Mouse (Mus musculus) heart, postnatal 14 days (tissue): ENCODE results near the gene Kirrel3. TPM values are rescaled to one million over a fixed set of nuclear protein-coding genes. Genes with fewer than 3 reads are reported as not detected.

Experiments used
- DNase-seq, 2 experiments: peaks; one replicate each; pipeline ENCODE4 v3.0.0; 2021 to 2022
- intact Hi-C: fragments of 180-260 bp; cut with DNase I; formaldehyde crosslinking; loops from one replicate; pipeline ENCODE4 v1.15.1; 2025
- total RNA-seq, 2 experiments: library from RNA; stranded (reverse); gene quantifications; 2 replicates each; pipeline ENCODE4 v1.2.3; 2021

Kirrel3 gene
- total RNA-seq, 2 experiments from 2014 or later = 0.95 to 1.0 TPM

DNA sequence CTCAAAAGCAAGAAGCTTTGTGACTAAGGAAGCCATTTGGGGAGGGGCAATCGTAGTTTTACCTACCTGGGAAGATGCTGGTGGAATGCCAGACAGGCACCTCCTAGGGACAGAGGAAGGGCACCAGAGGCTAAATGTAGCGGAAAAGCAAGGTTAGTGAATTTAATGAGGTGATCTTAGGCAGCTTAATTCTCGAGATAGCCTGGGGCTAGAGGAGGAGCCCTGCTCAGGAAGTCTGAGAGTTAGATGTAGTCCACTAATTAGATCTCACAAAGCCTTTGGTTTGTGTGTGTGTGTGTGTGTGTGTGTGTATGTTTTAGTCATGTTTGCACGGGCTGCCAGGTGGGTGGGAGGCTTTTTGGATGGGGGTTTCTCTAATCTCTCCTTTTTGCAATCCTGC lies 375.2 kb downstream of the Kirrel3 start:
- intact Hi-C loops = loop anchor here (2.0 kb wide), 1 partner anchor 362 kb away; no protein-coding TSS in a partner anchor
- DNase-seq = no peak

DNA sequence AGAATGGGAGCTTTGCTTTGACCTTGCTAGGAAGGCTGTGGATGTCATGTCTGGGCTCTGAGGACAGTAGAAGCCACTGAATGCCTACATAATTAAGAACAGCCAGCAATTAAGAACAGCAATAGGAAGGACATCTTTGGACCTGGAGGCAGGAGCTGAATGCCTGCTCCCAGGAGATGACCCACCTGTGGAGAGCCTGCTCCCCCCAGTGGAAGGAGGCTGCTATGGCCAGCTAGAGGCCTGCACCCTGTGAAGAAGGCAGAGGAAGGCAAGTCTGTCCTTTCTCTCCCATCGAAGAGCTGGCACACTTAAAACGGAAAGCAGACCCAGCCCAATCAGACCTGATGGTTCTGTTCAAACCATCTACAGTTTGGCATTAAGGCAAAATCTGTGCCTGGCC lies 376.1 kb downstream of the Kirrel3 start:
- intact Hi-C loops = loop anchor here (2.0 kb wide), 1 partner anchor 363 kb away; no protein-coding TSS in a partner anchor

GRCm38 (mm10) chr9:34865606-34866005 lies 379.9 kb downstream of the Kirrel3 start:
- intact Hi-C loops = no loop called here
- DNase-seq = no peak

More for the DNA sequence above, 376.1 kb downstream of the Kirrel3 start:
- peak; percentile 11 to 50 for DNase-seq

DNA sequence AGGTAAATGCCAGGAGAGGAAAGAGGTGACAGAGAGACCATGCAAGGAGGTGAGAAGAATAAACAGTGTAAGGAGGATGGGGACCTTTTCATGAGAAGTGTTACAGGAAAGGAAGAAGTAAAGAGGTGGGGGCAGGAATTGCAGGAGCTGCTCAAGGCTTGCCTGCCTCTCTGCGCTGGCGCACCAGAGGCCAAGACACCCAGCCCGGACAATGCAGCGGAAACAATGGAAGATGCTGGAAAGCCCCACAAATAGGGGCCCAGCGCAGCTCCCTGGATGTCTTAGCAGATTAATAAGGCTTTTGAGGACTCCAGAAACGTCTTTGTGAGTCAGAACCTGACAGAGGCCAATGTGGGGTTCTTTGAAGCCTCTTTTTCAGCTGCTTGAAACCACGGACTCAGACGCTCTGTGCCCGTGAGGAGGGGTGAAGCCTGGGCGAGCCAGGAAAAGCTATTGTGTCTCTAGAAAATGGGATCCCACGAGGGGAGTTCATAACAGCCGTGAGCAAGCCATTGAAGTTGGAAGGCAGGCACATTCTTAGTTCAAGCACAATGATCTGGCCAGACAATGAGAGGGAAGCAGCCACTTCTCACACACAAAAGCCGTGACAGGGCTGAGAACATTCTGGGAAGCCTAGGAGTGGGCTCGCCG lies 385.7 kb downstream of the Kirrel3 start:
- intact Hi-C loops = no loop called here
- no peak for DNase-seq

GRCm38 (mm10) chr9:34875238-34875637 lies 389.5 kb downstream of the Kirrel3 start:
- DNase-seq = no peak
- intact Hi-C loops = no loop called here

GRCm38 (mm10) chr9:34877186-34877585 lies 391.5 kb downstream of the Kirrel3 start:
- no peak for DNase-seq
- intact Hi-C loops = no loop called here

GRCm38 (mm10) chr9:34877799-34878198 lies 392.1 kb downstream of the Kirrel3 start:
- no peak for DNase-seq
- intact Hi-C loops = no loop called here

DNA sequence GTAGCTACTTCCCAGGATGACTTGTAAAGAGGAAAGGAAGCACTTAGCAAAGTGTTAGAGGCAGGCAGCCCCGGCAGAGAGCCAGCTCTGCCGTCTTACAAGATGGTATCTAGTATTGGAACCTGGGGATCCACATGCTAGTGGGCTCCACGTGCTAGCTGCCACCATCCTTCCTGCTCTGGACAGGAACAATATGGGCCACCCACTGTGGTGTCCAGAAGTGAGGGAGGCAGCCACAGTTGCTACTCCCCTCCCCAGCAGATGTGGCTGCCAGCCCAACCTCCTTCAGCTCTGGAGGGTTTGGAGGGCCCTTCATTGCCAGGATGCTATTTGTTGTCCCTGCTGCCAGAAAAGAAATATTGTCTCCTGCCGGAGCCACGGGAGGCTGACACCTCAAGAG lies 396.1 kb downstream of the Kirrel3 start:
- intact Hi-C loops = no loop called here
- DNase-seq = no peak

DNA sequence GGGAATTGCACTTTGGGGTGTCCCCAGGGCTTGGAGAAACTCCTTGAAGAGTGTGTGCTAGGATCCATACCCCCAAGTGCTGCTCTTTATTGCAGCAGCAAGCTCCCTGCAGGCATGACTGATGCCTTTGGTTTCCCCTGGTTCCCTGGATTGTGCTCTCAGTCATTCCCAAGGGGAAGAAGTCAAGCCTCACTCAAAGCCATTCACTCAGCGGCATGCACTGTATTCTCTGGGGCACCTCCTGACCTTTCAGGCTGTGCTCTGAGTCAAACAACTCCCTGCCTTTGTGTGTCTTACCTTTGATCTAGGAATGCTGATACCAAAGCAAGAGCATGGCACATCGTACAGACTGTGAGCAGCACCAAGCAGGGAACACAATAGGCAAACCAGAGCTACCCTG lies 396.5 kb downstream of the Kirrel3 start:
- intact Hi-C loops = no loop called here
- no peak for DNase-seq

DNA sequence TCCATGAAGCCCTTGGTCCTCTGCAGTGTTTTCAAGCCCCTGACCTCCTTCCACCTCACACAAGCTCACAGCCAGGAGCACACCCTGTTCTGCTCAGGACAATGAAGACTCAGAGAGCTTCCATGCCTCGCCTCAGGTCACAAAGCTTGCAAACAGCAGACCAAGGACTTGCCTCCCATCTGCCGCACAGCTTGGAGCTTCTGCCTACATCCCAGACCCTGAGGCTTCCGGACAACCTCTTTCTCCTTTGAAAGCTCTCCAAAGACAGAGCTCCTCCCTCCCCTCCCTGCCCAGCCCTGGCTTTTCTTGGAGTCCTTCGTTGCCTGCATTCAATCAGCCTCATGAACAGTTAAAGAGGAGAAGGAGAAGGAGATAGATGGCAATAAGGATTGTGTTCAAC lies 397.4 kb downstream of the Kirrel3 start:
- intact Hi-C loops = no loop called here
- DNase-seq = no peak

GRCm38 (mm10) chr9:34884325-34884724 lies 398.6 kb downstream of the Kirrel3 start:
- DNase-seq = no peak
- intact Hi-C loops = no loop called here

- DNase-seq = no peak
- intact Hi-C loops = no loop called here
These were observed 399.2 kb downstream of the Kirrel3 start for GRCm38 (mm10) chr9:34884942-34885341.

DNA sequence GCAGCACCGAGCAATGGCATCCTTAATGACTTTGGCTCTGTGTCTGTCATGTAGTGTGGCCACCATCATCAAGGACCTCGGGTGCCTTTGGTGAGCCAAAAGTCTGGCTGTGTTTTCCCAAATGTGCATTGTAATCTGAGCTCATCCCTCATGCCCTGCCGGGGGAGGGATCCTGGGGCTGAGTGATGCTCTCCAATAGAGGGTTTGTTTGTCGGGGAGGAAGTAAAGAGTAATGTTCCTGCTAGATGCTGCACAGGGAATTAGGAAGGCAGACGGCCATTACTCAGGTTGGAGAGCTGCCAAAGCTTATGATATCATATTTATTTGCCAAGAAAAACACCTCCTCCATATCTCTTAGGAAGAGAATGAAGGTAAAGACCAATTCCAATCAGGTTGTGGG lies 401.1 kb downstream of the Kirrel3 start:
- DNase-seq = no peak
- intact Hi-C loops = no loop called here

DNA sequence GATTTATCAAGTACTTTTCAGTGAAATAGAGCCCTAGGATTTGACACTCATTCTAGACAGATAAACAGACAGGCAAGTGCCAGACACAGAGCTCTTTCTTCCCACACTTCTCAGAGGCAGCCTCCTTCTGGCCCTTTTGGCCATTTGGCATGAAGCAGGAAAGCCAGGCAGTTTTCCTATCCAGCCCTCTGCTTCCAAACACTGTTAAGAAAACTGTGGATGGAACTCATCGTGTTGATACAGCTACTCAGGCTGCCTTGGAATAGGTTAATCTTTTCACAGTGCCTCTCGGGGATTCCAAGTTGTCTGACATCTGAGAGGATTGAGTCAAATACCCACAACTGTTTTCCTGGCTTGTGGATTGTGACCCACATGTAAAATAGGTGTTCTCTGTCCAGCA lies 401.5 kb downstream of the Kirrel3 start:
- intact Hi-C loops = no loop called here
- DNase-seq = no peak

GRCm38 (mm10) chr9:34888298-34888697 lies 402.6 kb downstream of the Kirrel3 start:
- DNase-seq = no peak
- intact Hi-C loops = no loop called here

- intact Hi-C loops = no loop called here
- no peak for DNase-seq
These were observed 415.5 kb downstream of the Kirrel3 start for GRCm38 (mm10) chr9:34901216-34901615.

DNA sequence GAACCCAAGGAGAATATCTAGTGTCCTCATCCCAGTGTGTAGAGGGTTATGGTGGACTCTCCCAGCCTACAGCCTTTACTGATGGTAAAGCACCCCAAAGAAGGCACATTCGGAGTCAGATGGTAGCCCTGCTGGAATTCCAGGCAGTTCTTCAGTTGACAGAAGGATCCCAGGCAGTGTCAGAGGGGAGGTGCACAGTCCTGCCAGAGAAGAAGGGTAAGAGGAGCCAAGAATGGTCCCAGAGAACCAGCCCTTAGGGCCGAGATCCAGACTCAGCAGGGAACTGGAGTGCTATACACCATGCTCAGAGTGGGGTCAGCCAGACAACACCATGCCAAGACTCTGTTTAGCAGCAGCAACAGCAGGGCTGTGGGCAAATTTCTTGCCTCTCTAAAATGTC lies 416.2 kb downstream of the Kirrel3 start:
- intact Hi-C loops = no loop called here
- no peak for DNase-seq

DNA sequence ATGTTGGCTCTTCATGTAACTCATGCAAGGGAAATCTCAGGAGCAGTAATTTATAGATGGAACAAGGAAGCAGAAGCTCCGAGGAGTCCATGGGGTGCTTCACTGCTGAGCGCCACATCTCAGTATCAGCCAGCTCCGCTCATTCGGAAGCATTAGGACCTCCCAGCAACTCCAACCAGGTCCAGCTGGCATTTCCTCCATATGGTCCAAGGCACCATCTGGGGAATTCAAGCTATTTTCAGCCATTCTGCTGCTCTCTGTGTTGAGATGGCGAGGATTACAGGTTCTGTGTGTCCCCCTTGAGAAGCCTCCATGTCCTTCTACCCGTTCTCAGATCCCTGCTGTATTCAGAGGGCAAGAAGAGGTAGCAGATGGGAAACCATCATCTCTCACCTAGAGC lies 419.5 kb downstream of the Kirrel3 start:
- intact Hi-C loops = no loop called here

DNA sequence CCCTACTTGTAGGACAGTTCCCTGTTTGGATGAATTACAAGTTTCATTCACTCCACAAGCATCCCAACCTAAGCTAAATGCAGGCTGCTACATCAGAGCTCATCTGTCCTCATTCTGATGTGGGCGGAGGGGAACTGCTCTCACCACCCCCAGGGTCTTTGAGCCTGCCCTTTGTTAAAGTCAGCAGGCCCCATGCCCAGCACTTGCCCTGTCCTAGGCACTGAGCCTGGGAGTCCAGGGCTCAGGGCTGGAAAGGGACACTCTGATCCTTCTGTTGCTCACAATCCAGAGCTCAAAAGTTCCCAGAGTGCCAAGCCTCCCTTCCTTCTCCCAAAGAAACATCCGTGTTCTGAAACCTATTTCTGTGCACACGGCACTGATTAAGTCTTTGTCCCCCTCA lies 422.3 kb downstream of the Kirrel3 start:
- intact Hi-C loops = no loop called here
- DNase-seq = no peak

More for the DNA sequence above, 419.5 kb downstream of the Kirrel3 start:
- no peak for DNase-seq

DNA sequence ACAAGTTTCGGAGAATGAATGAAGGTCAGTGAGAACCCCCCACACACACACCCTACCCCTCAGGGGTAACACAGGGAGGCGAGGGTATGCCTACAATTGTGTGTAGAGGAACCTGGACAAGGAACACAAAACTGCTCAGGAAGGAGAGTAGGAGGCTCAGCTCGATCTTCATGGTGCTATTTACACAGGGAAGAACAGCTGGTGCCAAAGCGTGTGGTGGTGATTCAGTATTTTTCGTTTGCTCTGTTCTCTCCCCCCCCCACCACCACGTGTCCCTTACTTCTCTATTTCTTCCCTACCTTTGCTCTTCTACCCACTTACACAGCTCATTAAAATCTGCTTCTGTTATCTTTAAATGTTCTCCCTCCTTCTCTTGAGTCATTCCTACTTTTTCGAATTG lies 426.1 kb downstream of the Kirrel3 start:
- no peak for DNase-seq
- intact Hi-C loops = no loop called here

- DNase-seq = no peak
- intact Hi-C loops = no loop called here
These were observed 426.7 kb downstream of the Kirrel3 start for GRCm38 (mm10) chr9:34912273-34912972.

GRCm38 (mm10) chr9:34912996-34913395 lies 427.3 kb downstream of the Kirrel3 start:
- peak; percentile 57 to 68 for DNase-seq
- intact Hi-C loops = no loop called here
